Mouse (Mus musculus) mouse trophoblast stem cell (cell line): ENCODE results near the gene Tbx19.

ENCODE experiments used
- in situ Hi-C, 2 experiments: fragments of 300-500 bp; cut with MseI, MboI; formaldehyde crosslinking; loops; 2 replicates in 1 of 2; 3 replicates in 1 of 2; pipeline ENCODE4 v1.15.1; 2025

Gene Tbx19

DNA sequence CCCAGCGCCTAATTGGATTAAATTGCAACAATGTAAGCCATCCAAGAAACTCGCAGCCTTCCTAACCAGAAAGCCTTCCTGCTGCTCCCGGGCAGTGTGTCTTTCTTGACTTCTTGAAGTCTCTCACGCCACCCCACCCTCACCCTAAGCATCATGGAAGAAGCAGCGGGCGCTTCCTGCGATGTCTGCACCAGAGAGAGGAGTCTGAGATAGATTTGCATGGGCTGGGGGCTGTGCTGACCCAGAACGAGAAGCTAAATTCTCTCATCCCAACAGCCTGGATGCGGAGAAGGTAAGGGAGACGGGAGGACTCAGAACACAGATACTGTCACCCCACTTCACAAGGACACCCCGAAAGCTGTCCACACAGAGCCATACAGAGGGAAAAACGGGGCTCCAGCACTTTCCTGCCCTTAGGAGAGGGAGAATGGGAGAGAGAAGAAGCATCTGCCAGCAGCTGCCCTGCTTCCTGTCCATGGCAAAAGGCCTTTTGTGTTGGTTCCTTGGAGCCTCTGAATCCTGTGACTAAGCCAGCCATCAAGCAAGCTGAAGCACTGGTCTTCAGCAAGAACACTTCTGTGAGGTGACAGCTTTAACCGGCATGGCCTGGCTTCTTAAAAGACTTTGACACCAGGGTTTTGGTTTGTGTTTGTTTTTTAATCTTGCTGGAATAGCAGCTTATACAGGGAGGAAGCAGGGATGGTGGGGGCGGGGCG lies 41.4 kb downstream of the Tbx19 start:
- in situ Hi-C loops: no loop called here

DNA sequence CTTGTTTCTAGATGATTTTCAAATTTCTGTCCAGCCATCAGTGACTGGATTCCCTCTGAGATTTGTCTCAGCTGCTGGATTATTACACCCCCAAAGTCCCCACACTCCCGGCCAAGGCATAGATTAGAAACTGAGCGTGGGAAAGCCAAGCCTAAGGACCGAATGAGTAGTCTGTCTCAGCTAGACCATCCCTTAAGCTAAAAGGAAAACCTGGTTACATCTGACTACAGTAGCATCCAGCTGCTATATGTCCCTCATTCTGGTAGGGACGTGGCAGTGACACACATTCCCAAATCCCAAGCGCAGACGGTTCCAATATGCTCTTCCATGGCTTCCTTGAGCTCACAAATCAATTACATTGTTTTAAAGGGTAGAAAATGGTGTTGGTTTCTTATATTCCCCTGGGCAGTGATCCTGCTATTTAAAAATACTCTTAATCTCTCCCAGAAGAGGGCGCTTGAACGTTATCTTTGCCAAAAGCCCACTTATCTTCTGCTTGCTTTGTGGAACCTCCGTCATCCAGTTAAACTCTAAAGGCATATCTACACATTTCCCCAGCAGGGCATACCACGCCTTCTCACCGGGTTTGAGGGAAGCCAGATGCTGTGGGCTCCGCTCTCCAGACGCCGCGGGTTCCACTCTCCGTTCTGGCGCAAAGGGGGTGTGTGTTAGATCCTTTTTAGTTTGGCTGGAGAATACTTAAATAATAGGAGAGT lies 46.0 kb downstream of the Tbx19 start:
- in situ Hi-C loops: no loop called here

DNA sequence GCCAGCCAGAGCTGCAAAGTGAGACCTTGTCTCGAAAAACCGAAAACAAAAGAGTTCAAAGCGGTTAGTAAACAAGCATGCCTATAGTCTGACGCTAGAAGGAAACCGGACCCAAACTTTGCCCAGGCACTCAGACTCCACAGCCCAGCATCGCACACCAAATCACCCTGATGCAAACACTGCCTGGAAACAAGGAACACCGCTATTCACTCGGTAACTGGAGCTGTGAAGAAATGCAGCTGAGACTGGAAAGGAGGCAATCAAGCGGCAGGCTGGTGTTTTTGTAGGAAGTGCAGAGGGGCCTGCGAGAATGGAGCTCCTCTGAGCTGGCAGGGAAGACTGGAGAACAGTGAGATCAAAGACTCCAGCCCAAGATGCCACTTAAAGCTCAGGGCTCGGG lies 46.9 kb downstream of the Tbx19 start:
- in situ Hi-C loops: no loop called here

DNA sequence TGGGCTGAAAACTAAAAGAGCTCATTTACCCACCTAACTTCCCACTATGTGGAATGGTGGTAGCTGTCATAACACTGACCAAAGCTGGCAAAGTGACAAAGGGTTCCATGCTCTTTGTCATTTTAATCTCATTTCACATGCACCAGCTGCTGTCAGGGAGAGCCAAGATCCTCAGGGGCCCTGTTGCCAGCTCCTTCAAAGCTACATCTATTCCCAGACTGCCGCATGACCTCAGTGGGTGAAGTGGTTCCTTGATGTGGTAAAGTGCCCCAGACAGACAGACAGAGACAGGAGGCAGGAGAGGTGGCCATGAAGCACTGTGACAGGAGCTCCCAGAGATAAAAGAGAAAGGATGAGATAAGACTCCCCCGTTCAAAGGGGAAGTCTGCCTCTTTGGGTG lies 49.9 kb downstream of the Tbx19 start:
- in situ Hi-C loops: no loop called here

DNA sequence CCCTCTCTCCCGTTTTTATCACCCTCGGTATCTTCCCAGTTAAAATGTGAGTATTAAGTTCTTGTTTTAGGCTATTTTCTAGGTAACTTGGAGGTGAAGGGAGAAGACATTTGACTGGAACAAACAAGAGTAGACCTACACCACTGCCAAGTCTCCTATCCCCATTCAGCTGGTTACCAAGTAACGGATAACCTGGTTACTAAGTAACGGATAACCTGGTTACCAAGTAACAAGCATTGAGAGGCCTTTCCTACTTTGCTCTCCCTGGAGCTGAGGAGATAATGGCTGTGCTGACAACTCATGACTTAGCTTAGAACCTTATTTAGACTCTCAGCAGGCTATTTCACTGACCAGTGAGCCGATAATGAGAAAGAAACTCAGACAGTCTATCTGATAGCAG lies 51.4 kb downstream of the Tbx19 start:
- in situ Hi-C loops: no loop called here

DNA sequence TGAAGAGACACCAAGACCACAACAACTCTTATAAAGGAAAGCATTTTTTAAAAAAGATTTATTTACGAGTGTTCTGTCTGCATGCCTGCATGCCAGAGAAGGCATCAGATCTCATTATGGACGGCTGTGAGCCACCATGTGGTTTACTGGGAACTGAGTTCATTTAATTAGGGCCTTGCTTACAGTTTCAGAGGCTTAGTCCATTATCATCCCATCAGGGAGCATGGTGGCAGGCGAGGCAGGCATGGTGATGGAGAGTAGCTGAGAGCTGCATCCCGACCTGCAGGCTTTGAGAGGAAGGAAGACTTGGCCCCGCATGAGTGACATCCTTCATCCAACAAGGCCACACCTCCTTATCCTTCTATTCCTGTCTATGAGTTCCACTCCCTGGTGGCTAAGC lies 52.1 kb downstream of the Tbx19 start:
- in situ Hi-C loops: no loop called here

DNA sequence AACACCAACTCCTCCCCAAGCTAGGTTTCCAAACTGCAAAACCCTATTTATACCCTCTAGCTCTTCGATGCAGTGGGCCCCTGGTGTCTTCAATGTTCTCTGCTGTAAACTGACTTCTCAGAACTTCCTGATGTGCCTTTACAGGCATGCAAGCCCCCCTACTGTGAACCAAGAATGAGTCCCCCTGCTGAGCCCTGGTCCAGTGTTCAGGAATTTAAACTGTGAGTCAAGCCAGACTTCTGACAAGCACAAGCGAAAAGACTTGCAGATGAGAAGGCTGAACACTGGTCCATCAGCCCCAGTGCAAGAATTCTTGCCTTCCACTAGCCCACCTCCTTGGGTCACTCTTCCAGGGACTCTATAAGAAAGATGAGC lies 54.6 kb downstream of the Tbx19 start:
- in situ Hi-C loops: no loop called here

DNA sequence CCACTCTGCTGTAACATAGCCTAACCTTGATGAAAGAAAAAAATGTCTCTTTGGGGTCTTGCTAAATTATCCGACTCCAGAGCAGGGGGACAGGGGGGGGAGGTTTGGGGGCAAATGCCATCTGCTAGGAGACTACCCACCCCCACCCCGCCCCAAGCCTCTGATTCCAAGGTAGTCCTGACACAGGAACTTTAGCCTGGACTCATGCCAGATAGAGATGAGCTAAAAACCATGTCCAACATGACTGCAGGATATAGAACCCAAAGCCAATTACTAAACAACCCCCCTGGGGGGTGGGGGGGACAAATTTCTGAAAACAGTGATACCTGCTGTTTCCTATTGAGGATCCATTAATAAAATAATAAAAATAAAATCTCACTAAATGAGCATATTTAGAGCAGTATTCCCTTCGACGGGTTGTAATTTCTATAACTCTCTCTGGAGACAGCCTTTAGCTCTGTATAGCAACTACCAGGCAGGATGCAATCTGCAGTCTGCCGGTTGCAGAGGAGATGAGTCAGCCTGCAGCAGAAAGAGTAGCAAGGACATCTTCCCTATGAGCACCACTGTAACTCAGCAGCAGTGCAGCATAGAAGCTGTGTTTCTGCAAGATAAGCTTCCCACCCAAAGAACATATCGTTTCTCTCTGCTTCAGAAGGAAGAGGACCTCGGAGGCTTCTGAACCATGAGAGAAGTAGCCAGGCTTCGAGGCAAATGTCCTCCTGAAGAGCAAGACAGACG lies 55.1 kb downstream of the Tbx19 start:
- in situ Hi-C loops: no loop called here

DNA sequence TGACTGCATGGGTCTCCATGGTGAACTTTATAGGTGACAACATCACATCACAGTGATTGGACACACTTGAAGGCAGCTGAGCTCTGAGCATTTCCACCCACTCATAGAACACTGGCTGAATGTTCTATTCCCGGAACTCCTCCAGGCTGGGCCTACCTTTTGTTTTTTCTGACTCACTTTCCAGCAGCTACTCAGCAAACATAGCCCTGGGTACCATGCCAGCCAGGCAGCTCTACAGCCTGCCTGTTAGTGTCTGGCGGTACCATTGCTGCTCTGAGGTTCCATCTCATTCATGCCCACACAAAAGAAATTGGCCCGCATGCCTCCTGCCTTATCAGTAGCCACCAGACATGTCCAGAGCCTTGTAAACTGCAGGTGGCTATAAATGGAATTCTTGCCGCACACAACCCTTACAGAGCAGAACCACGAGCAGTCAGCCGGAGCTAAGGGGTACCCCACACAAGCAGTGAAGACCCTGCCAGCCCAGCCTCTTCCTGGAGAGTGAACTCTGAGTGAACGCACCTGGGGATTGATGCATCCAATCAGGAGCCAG lies 55.8 kb downstream of the Tbx19 start:
- in situ Hi-C loops: no loop called here

DNA sequence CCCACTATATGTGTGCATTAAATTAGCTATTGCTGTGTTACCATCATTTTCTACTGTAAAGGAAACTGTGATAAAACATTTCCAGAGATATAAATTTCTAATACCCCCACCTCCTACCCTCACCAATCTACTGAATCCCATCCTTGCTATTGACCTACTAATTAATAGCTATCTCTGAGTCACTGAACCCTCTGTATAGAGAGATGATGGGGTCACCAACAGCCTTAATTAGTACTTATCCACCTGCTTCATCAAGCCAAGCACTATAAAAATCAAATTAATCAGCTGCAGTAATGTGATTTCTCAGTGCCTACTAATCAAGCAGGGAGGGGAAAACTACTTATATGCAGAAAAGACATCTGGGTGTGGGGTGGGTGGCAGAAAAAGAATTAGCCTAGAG lies 61.0 kb downstream of the Tbx19 start:
- in situ Hi-C loops: no loop called here

DNA sequence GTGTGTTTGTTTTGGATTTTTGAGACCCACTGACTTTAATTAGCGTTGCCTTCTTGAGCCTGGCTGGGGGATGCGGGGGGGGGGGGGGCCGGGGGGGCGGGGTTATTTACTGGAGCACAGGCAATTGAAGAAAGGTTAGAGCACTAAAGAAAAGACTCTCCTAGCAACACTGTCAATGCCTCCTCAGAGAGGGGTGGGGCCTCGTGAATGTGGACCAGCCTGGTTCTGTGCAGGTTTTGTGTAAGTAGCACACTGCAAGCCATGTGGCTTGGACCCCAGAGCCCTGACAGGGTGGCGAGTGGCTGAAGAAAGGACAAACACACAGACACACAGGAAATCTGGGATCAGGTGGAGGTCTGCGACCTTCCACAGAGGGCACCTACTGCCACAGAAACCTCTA lies 65.7 kb downstream of the Tbx19 start:
- in situ Hi-C loops: no loop called here

DNA sequence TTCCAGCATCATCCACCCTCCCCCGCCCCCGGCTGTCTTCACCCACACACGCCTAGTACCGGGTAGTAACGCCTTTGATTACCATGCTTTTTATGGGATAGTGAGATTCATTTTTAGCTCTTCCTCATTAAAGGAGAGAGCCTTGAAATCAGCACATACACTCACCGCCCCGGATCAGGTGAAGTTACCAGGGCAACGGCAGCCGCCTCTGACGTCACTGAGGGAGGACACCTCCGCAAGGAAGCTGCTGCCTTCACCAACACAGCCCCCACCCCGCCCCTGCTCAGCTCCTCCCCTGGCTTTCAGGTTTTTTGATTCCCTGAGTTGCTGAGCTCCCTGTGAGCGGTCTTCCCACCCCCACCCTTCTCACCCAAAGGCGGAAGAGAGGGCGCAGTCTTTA lies 68.9 kb downstream of the Tbx19 start:
- in situ Hi-C loops: no loop called here

DNA sequence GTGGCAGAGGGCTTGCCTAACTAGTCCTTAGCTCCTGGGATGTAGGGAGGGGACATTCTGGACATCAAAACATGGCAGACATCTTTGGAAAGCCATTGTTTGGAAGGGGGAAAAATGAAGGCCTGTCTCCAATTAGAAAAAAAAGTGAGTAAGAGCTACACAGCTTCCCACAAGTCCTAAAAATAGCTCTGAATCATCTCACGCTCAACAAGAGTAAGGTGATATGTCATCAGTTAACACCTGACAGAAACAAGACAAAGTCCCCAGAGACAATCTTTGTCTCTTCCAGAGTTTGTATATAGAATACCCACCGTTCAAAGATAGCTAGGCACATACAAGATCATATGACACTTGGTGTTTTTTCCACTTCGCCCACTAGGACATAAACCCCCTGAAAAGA lies 71.0 kb downstream of the Tbx19 start:
- in situ Hi-C loops: no loop called here
